Mouse (Mus musculus) kidney, adult 2 months (tissue): ENCODE results near the gene Actr10. TPM values are rescaled to one million over a fixed set of nuclear protein-coding genes. Genes with fewer than 3 reads are reported as not detected.
A peak's percentile ranks its signal among the peaks of the same experiment; 100 is the strongest.

Source experiments
- DNase-seq: peaks from one replicate; pipeline ENCODE4 v3.0.0; 2021
- H3K27ac ChIP-seq: fragments of 200-500 bp; 2 replicates; pipeline ENCODE4 v1.5.1; 2012; ENCODE audit warnings: low read depth, low read length, control low read depth, inconsistent platforms; ENCODE audit not compliant: insufficient read depth
- H3K27me3 ChIP-seq: fragments of 200-500 bp; replicated peaks from 2 replicates; pipeline ENCODE4 v1.6.1; 2012; ENCODE audit warnings: mild to moderate bottlenecking, moderate library complexity, low read length, inconsistent platforms; ENCODE audit not compliant: control insufficient read depth, insufficient read depth
- H3K36me3 ChIP-seq: fragments of 200-500 bp; 2 replicates; pipeline ENCODE4 v1.6.1; 2012; ENCODE audit warnings: mild to moderate bottlenecking, moderate library complexity, low read length, inconsistent platforms; ENCODE audit not compliant: control insufficient read depth, insufficient read depth
- H3K4me1 ChIP-seq: fragments of 200-500 bp; 2 replicates; pipeline ENCODE4 v1.6.1; 2011; ENCODE audit warnings: low read length; ENCODE audit not compliant: control insufficient read depth, insufficient read depth
- H3K4me3 ChIP-seq: fragments of 200-500 bp; 2 replicates; pipeline ENCODE4 v1.5.1; 2011; ENCODE audit warnings: mild to moderate bottlenecking, low read depth, low read length, control low read depth; ENCODE audit not compliant: insufficient read depth
- CTCF ChIP-seq: fragments of 200-500 bp; conservative IDR thresholded peaks from 2 replicates; pipeline ENCODE4 v1.5.1; 2011; ENCODE audit warnings: low read depth, mild to moderate bottlenecking, control low read depth, low read length, moderate library complexity, mixed read lengths; ENCODE audit not compliant: insufficient read depth, insufficient read length
- POLR2A ChIP-seq: fragments of 200-500 bp; IDR thresholded peaks from one replicate; pipeline ENCODE4 v1.6.1; 2011; ENCODE audit warnings: low read depth, low read length, control low read depth
- WGBS: fragments of 180-500 bp; shearing (Covaris S2); methylation state at CpG from one replicate; pipeline ENCODE4 v1.1.7; 2018; 5-methylcytosine and 5-hydroxymethylcytosine counted together
- polyA plus RNA-seq: library from polyadenylated mRNA; depleted of rRNA; stranded (reverse); fragments of >200 nt; gene quantifications from 2 replicates; pipeline ENCODE4 v1.2.3, GENCODE M21; 2012; rRNA removed

Actr10 gene
- polyA plus RNA-seq = 31.9 and 44.6 TPM in 2 replicates

DNA sequence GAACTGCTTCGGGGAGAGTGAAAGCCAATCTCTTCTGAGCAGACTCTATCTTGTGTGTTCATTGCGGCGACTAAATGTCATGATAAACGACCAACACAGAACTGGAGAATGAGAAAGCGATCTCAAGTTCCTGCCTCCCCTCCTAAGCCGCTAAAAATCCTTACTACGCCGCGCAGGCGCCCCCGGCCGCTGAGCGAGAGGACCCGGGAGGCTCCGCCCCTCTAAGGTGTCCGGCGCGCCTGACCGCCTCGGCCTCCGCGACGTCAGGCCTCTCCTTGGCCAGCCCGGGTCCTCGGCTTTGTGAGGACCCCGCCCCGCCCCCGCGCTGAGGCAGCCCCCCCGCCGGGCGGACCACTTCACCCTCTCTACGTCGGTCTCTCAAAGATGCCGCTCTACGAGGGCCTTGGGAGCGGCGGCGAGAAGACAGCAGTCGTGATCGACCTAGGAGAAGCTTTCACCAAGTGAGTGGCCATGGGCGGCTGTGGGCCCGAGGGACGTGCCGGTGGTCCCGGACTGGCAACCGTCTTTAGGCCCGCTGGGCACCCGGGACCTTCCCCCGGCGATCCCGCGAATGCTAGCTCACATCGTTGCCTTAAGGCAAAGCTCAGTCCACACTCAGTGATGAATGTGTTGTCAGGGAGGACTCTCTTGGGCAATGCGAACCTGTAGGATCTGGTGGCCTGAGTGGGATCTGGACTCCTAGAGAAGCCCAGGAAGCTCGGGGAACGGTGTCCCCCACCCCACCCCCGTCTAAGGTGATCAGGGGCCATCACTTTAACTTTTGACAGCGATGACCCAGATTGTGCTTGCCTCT lies at the start of gene Actr10:
Actr10 (plus strand) TSS at position 287 of the 814 bp plus-strand sequence.
- Histone ChIP-seq H3K27me3 (no peaks in the 10 kb centered on the region), H3K4me1 (no peaks in the 10 kb centered on the region; the same call in 1 of the 2 replicates), H3K4me3 (peak within 1 kb of the TSS; percentile 99), H3K27ac (peak within 1 kb of the TSS; percentile 97), H3K36me3 (peaks cover 5% of the 10 kb centered on the region; the same call in 1 of the 2 replicates)
- WGBS = under 1% methylated on average over 59 of the region's 59 CpGs
- TF ChIP-seq CTCF (no peak), POLR2A (no peak)
- peak; percentile 94 for DNase-seq

- Histone ChIP-seq H3K27ac (no peak overlapping the region), H3K36me3 (no peaks in the 10 kb centered on the region), H3K4me3 (no peak overlapping the region), H3K27me3 (no peaks in the 10 kb centered on the region), H3K4me1 (no peaks in the 10 kb centered on the region)
- DNase-seq = no peak
- 83% methylated on average over 5 of the region's 5 CpGs for WGBS
- TF ChIP-seq POLR2A (no peak), CTCF (no peak)
Measured at GRCm38 (mm10) chr12:70890405-70890804, 47.3 kb upstream of the Actr10 start.

DNA sequence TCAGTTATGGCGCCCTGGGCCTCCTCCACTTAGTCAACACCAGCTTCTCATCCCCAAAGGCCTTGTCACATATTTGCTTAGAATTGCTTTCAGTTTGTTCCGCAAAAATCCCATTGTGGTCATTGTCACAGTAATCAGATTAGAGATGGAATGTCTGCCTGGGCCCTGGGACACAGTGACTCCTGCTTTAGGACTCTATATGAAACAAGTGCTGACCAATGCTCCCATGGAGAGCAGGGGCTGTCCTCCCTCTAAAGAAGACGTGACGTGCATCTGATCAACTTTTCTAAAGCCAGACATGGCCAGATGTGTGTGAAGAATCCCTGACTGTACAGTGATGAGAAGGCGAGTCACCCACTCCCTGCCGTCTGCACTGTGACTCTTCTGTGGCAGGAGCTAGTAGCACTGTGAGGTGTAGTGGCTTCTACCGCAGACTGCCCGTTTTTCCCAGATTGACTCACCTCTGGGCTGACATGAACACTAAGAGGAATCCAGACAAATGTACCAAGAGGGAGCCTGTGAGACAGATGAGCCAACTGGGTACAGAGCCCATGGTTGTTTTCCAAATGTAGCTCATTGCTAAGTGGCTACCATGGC lies 46.7 kb upstream of the Actr10 start:
- no peak for TF ChIP-seq POLR2A
- WGBS = 94% methylated on average over 8 of the region's 8 CpGs

GRCm38 (mm10) chr12:70895275-70895674 lies 42.4 kb upstream of the Actr10 start:
- no peak for DNase-seq
- 83% methylated on average over 7 of the region's 7 CpGs for WGBS
- no peaks in the 10 kb centered on the region for H3K4me1 ChIP-seq
- H3K4me3 ChIP-seq = no peak overlapping the region
- no peak for TF ChIP-seq CTCF
- no peak for TF ChIP-seq POLR2A
- H3K27ac ChIP-seq = no peak overlapping the region
- no peaks in the 10 kb centered on the region for H3K36me3 ChIP-seq
- no peaks in the 10 kb centered on the region for H3K27me3 ChIP-seq

More for the DNA sequence above, 46.7 kb upstream of the Actr10 start:
- H3K27ac ChIP-seq = no peak overlapping the region
- H3K36me3 ChIP-seq = no peaks in the 10 kb centered on the region
- no peaks in the 10 kb centered on the region for H3K27me3 ChIP-seq
- H3K4me1 ChIP-seq = no peaks in the 10 kb centered on the region
- DNase-seq = no peak
- no peak overlapping the region for H3K4me3 ChIP-seq

- no peak for DNase-seq
- Histone ChIP-seq H3K36me3 (no peaks in the 10 kb centered on the region), H3K27ac (no peak overlapping the region), H3K27me3 (no peaks in the 10 kb centered on the region), H3K4me3 (no peak overlapping the region), H3K4me1 (no peaks in the 10 kb centered on the region)
- WGBS = 76% methylated on average over 10 of the region's 10 CpGs
- TF ChIP-seq POLR2A = no peak
- TF ChIP-seq CTCF = no peak
Measured at GRCm38 (mm10) chr12:70896068-70896467, 41.6 kb upstream of the Actr10 start.

GRCm38 (mm10) chr12:70897434-70897833 lies 40.2 kb upstream of the Actr10 start:
- no peak for DNase-seq
- no peak overlapping the region for H3K4me3 ChIP-seq
- no peaks in the 10 kb centered on the region for H3K36me3 ChIP-seq
- 86% methylated on average over 8 of the region's 8 CpGs for WGBS
- H3K27me3 ChIP-seq = no peaks in the 10 kb centered on the region
- H3K27ac ChIP-seq = no peak overlapping the region
- TF ChIP-seq POLR2A = no peak
- TF ChIP-seq CTCF = peak; percentile 39; the same call in 1 of the 2 replicates
- H3K4me1 ChIP-seq = no peaks in the 10 kb centered on the region

GRCm38 (mm10) chr12:70898450-70898849 lies 39.2 kb upstream of the Actr10 start:
- 82% methylated on average over 8 of the region's 8 CpGs for WGBS
- H3K4me3 ChIP-seq = no peak overlapping the region
- TF ChIP-seq POLR2A = no peak
- 0 out of 2 replicates have a peak, but pooled peaks have one; percentile 14 for TF ChIP-seq CTCF
- no peaks in the 10 kb centered on the region for H3K27me3 ChIP-seq
- DNase-seq = no peak
- no peaks in the 10 kb centered on the region for H3K36me3 ChIP-seq
- H3K27ac ChIP-seq = no peak overlapping the region
- H3K4me1 ChIP-seq = no peaks in the 10 kb centered on the region
